22 mouse cellular contexts compared by ENCODE assay signal in genomic region chr13:107617582-107617981, GRCm38 (mm10).
DNase-seq lines count a peak whose midpoint lies in the region; ATAC-seq and TF ChIP-seq lines count a peak whose summit lies in the region.
"Had no signal": no experiment of that assay in that cellular context is flagged by ENCODE, and none has a peak within 500 bp of the region (broad histone marks: within the 10 kb centered on the region; RNA-seq: fewer than 3 reads in every experiment).

No protein-coding gene starts in this region.

- peaks cover 21% of the 10 kb centered on the region for H3K27me3 ChIP-seq in hindbrain, embryonic 13.5 days
- peaks cover 31% of the 10 kb centered on the region for H3K27me3 ChIP-seq in hindbrain, embryonic 10.5 days (ENCODE audit: insufficient read depth, poor library complexity, severe bottlenecking)
- H3K27me3 ChIP-seq in neural tube, embryonic 14.5 days (ENCODE audit: control insufficient read depth, insufficient read depth, low read length), result no peaks in the 10 kb centered on the region
- H3K27me3 ChIP-seq in limb, embryonic 10.5 days (ENCODE audit: low read depth, poor library complexity, severe bottlenecking), result peaks cover 10% of the 10 kb centered on the region
- H3K27me3 ChIP-seq: intestine, embryonic 15.5 days; liver, embryonic 15.5 days; lung, embryonic 15.5 days had no signal

- no peak overlapping the region for H3K4me2 ChIP-seq in hindbrain, embryonic 13.5 days
- no peak overlapping the region for H3K4me2 ChIP-seq in neural tube, embryonic 14.5 days (ENCODE audit: low read depth, low read length)
- H3K4me2 ChIP-seq: embryonic facial prominence, embryonic 15.5 days; heart, embryonic 11.5 days; intestine, embryonic 15.5 days; liver, embryonic 15.5 days; lung, embryonic 15.5 days had no signal

- no peaks in the 10 kb centered on the region for H3K36me3 ChIP-seq in hindbrain, embryonic 13.5 days
- H3K36me3 ChIP-seq in hindbrain, embryonic 10.5 days, result no peaks in the 10 kb centered on the region
- no peaks in the 10 kb centered on the region for H3K36me3 ChIP-seq in neural tube, embryonic 14.5 days (ENCODE audit: control insufficient read depth, insufficient read depth, low read length)
- no peaks in the 10 kb centered on the region for H3K36me3 ChIP-seq in limb, embryonic 10.5 days
- H3K36me3 ChIP-seq: embryonic facial prominence, embryonic 15.5 days; intestine, embryonic 15.5 days; liver, embryonic 15.5 days; lung, embryonic 15.5 days had no signal

- intact Hi-C loops in left cerebral cortex, adult 2 months (cut with DNase I), result no loop called here

- TF ChIP-seq CTCF in left cerebral cortex, adult 2 months (IDR thresholded peaks at IDR 0.05), result no peak

- no peak overlapping the region for H3K4me3 ChIP-seq in hindbrain, embryonic 13.5 days
- H3K4me3 ChIP-seq in hindbrain, embryonic 10.5 days, result no peak overlapping the region
- no peak overlapping the region for H3K4me3 ChIP-seq in neural tube, embryonic 14.5 days (ENCODE audit: low read depth, low read length)
- H3K4me3 ChIP-seq in left cerebral cortex, adult 2 months, result no peak overlapping the region
- H3K4me3 ChIP-seq in limb, embryonic 10.5 days, result no peak overlapping the region
- H3K4me3 ChIP-seq: embryonic facial prominence, embryonic 15.5 days; intestine, embryonic 15.5 days; liver, embryonic 15.5 days; lung, embryonic 15.5 days; myocyte had no signal

- peak overlapping the region; percentile 24; the same call in 1 of the 2 replicates for H3K27ac ChIP-seq in hindbrain, embryonic 13.5 days
- H3K27ac ChIP-seq in hindbrain, embryonic 10.5 days, result no peak overlapping the region
- no peak overlapping the region for H3K27ac ChIP-seq in neural tube, embryonic 14.5 days (ENCODE audit: low read depth, low read length)
- H3K27ac ChIP-seq in left cerebral cortex, adult 2 months, result no peak overlapping the region
- H3K27ac ChIP-seq in limb, embryonic 10.5 days, result no peak overlapping the region
- H3K27ac ChIP-seq: embryonic facial prominence, embryonic 15.5 days; intestine, embryonic 15.5 days; liver, embryonic 15.5 days; lung, embryonic 15.5 days had no signal

- 9% methylated on average over 2 of the region's 2 CpGs for WGBS in hindbrain, embryonic 13.5 days
- 36% methylated on average over 2 of the region's 2 CpGs for WGBS in hindbrain, embryonic 10.5 days
- WGBS in neural tube, embryonic 14.5 days, result 22% methylated on average over 2 of the region's 2 CpGs
- 61% methylated on average over 2 of the region's 2 CpGs for WGBS in limb, embryonic 10.5 days

- H3K9ac ChIP-seq in hindbrain, embryonic 13.5 days, result no peak overlapping the region
- H3K9ac ChIP-seq in neural tube, embryonic 14.5 days (replicated peaks; ENCODE audit: low read depth, low read length), result no peak overlapping the region
- H3K9ac ChIP-seq: embryonic facial prominence, embryonic 15.5 days; intestine, embryonic 15.5 days; liver, embryonic 15.5 days; lung, embryonic 15.5 days had no signal

- peaks cover 30% of the 10 kb centered on the region for H3K4me1 ChIP-seq in hindbrain, embryonic 13.5 days (replicated peaks)
- peaks cover 42% of the 10 kb centered on the region for H3K4me1 ChIP-seq in hindbrain, embryonic 10.5 days (replicated peaks)
- peaks cover 16% of the 10 kb centered on the region; the same call in 1 of the 2 replicates for H3K4me1 ChIP-seq in neural tube, embryonic 14.5 days (ENCODE audit: control insufficient read depth, insufficient read depth, low read length)
- H3K4me1 ChIP-seq in limb, embryonic 10.5 days, result peaks cover 28% of the 10 kb centered on the region

- no peak for DNase-seq in hindbrain, embryonic 10.5 days (ENCODE audit: low spot score)
- DNase-seq in MN1 (ENCODE audit: low spot score), result peak; percentile 13
- peak; percentile 64 for DNase-seq in Muller cell, postnatal 12 days (ENCODE audit: inconsistent ontology term)
- no peak for DNase-seq in left cerebral cortex, adult 2 months (ENCODE audit: extremely low spot score in 1 of 2, low spot score in 2 of 2)
- no peak for DNase-seq in limb, embryonic 10.5 days (ENCODE audit: low spot score)
- DNase-seq: adrenal gland, postnatal 10 days; cerebellum, adult 8-10 months; gastrocnemius, postnatal 10 days; kidney, adult 8-10 months; kidney, postnatal 10 days; left cerebral cortex, postnatal 4 days; liver; lung, postnatal 36 days; thymus, postnatal 14 days had no signal

- H3K9me3 ChIP-seq in hindbrain, embryonic 13.5 days, result no peaks in the 10 kb centered on the region
- H3K9me3 ChIP-seq in hindbrain, embryonic 10.5 days, result peaks cover 9% of the 10 kb centered on the region; the same call in 1 of the 2 replicates
- no peaks in the 10 kb centered on the region for H3K9me3 ChIP-seq in neural tube, embryonic 14.5 days (ENCODE audit: control insufficient read depth, low read length)
- no peaks in the 10 kb centered on the region for H3K9me3 ChIP-seq in limb, embryonic 10.5 days (replicated peaks)
- H3K9me3 ChIP-seq: embryonic facial prominence, embryonic 15.5 days; intestine, embryonic 15.5 days; liver, embryonic 15.5 days; lung, embryonic 15.5 days had no signal

- peak; percentile 61; the same call in 1 of the 2 replicates for ATAC-seq in hindbrain, embryonic 13.5 days (ENCODE audit: low FRiP score)
- ATAC-seq in neural tube, embryonic 14.5 days (ENCODE audit: low read depth), result peak; percentile 58; the same call in 1 of the 2 replicates
- ATAC-seq: intestine, embryonic 15.5 days had no signal

Comparison
In these comparisons a context has a peak if more than half of its experiments do, and no peak if none do; other contexts are left out.
1. DNase-seq: peak in MN1 (single experiment) and Muller cell, postnatal 12 days (single experiment); none in hindbrain, embryonic 10.5 days (single experiment), left cerebral cortex, adult 2 months (0 of 2) and limb, embryonic 10.5 days (single experiment).